Mouse (Mus musculus) C2C12 (cell line): Measurements from ENCODE around the gene Sez6l2. TPM values are rescaled to one million over a fixed set of nuclear protein-coding genes. Genes with fewer than 3 reads are reported as not detected.
"Not testable (repeated sequence)": the region's sequence is repeated elsewhere in the genome, so short reads cannot be mapped to it uniquely, and the experiment has no call there.

Experiments used
- H3K27me3 ChIP-seq: one replicate; pipeline ENCODE4 v1.6.1; 2011; ENCODE audit not compliant: control insufficient read depth, insufficient read depth, insufficient read length
- H3K36me3 ChIP-seq: one replicate; pipeline ENCODE4 v1.6.1; 2011; ENCODE audit not compliant: control insufficient read depth, insufficient read depth
- H3K4me3 ChIP-seq: one replicate; pipeline ENCODE4 v1.5.1; 2011; ENCODE audit warnings: mild to moderate bottlenecking, control low read depth; ENCODE audit not compliant: poor library complexity, insufficient read depth, severe bottlenecking
- H3K79me2 ChIP-seq: one replicate; pipeline ENCODE4 v1.6.1; 2011; ENCODE audit not compliant: control insufficient read depth, insufficient read depth
- H3K79me3 ChIP-seq: one replicate; pipeline ENCODE4 v1.6.1; 2011; ENCODE audit warnings: low read depth, control low read depth
- H3ac ChIP-seq: one replicate; pipeline ENCODE3; 2011; ENCODE audit warnings: low read depth; ENCODE audit not compliant: control insufficient read depth, insufficient read length
- CEBPB ChIP-seq: IDR thresholded peaks from one replicate; pipeline ENCODE4 v1.6.1; 2011; ENCODE audit warnings: low read depth, mild to moderate bottlenecking, control low read depth, moderate library complexity
- CTCF ChIP-seq: IDR thresholded peaks from one replicate; pipeline ENCODE4 v1.5.1; 2011; ENCODE audit not compliant: control insufficient read depth, insufficient read depth, insufficient read length
- FOSL1 ChIP-seq: IDR thresholded peaks from one replicate; pipeline ENCODE4 v1.8.0; 2011; ENCODE audit warnings: mild to moderate bottlenecking, low read length; ENCODE audit not compliant: poor library complexity, insufficient read depth, severe bottlenecking
- MAX ChIP-seq: IDR thresholded peaks from one replicate; pipeline ENCODE4 v1.6.1; 2011; ENCODE audit warnings: mild to moderate bottlenecking, control low read depth
- MYOD1 ChIP-seq: IDR thresholded peaks from one replicate; pipeline ENCODE4 v1.6.1; 2011; ENCODE audit warnings: low read depth; ENCODE audit not compliant: control insufficient read depth, insufficient read length
- MYOG ChIP-seq: IDR thresholded peaks from one replicate; pipeline ENCODE4 v1.6.1; 2011; ENCODE audit not compliant: control insufficient read depth, insufficient read length; ENCODE audit errors: extremely low read depth
- USF1 ChIP-seq: IDR thresholded peaks from one replicate; pipeline ENCODE4 v1.6.1; 2011; ENCODE audit warnings: low read depth, mild to moderate bottlenecking, control low read depth, moderate library complexity
- long read RNA-seq, 2 experiments: library from polyadenylated mRNA; unstranded; transcript quantifications; one replicate each; pipeline ENCODE4 v2.0.0; 2019 to 2020
- polyA plus RNA-seq: library from polyadenylated mRNA; unstranded; fragments of >200 nt; fragmentation: generic; extraction: Trizol; gene quantifications from one replicate; pipeline ENCODE4 v1.2.1, GENCODE M21; 2012; ENCODE audit warnings: missing spikeins

The Sez6l2 gene
- polyA plus RNA-seq: 0.11 TPM
- long read RNA-seq, experiment 1: 0 reads
- long read RNA-seq, experiment 2: 0 reads

- Histone ChIP-seq H3K79me3 (no peaks in the 10 kb centered on the region), H3K79me2 (no peaks in the 10 kb centered on the region), H3ac (peak within 1 kb of the TSS; percentile 49), H3K27me3 (peaks cover 30% of the 10 kb centered on the region), H3K4me3 (no peak within 1 kb of the TSS), H3K36me3 (peaks cover 3% of the 10 kb centered on the region)
- TF ChIP-seq USF1 (no peak), MAX (peak; percentile 68), FOSL1 (no peak), MYOG (no peak), CEBPB (no peak), MYOD1 (no peak)
Measured at GRCm38 (mm10) chr7:126949793-126950646, at the start of gene Sez6l2. Gene Sez6l2 (plus strand): TSS chr7:126950563.

- TF ChIP-seq MYOD1: no peak
- no peak for TF ChIP-seq USF1
- TF ChIP-seq CTCF: no peak
- no peak for TF ChIP-seq CEBPB
- TF ChIP-seq MAX: no peak
- no peak for TF ChIP-seq MYOG
- no peak for TF ChIP-seq FOSL1
- no peaks in the 10 kb centered on the region for H3K79me2 ChIP-seq
- H3K4me3 ChIP-seq: no peak overlapping the region
- no peaks in the 10 kb centered on the region for H3K27me3 ChIP-seq
- H3K36me3 ChIP-seq: no peaks in the 10 kb centered on the region
- no peak overlapping the region for H3ac ChIP-seq
- no peaks in the 10 kb centered on the region for H3K79me3 ChIP-seq
Measured at GRCm38 (mm10) chr7:126905590-126905989, 44.8 kb upstream of the Sez6l2 start.

GRCm38 (mm10) chr7:126914844-126915243, 35.5 kb upstream of the Sez6l2 start:
- H3K36me3 ChIP-seq: no peaks in the 10 kb centered on the region
- peaks cover 18% of the 10 kb centered on the region for H3K27me3 ChIP-seq
- no peak for TF ChIP-seq MYOD1
- no peak for TF ChIP-seq CEBPB
- TF ChIP-seq USF1: no peak
- TF ChIP-seq MAX: no peak
- H3K79me2 ChIP-seq: no peaks in the 10 kb centered on the region
- no peak overlapping the region for H3ac ChIP-seq
- H3K79me3 ChIP-seq: no peaks in the 10 kb centered on the region
- no peak overlapping the region for H3K4me3 ChIP-seq

GRCm38 (mm10) chr7:126918356-126918755, 32.0 kb upstream of the Sez6l2 start:
- H3K27me3 ChIP-seq: peaks cover 11% of the 10 kb centered on the region
- not testable (repeated sequence) for H3ac ChIP-seq, H3K79me3 ChIP-seq, H3K36me3 ChIP-seq, H3K79me2 ChIP-seq, H3K4me3 ChIP-seq

GRCm38 (mm10) chr7:126919973-126920372, 30.4 kb upstream of the Sez6l2 start:
- Histone ChIP-seq H3K79me3 (no peaks in the 10 kb centered on the region), H3K4me3 (no peak overlapping the region), H3K27me3 (peaks cover 11% of the 10 kb centered on the region), H3ac (no peak overlapping the region), H3K36me3 (no peaks in the 10 kb centered on the region), H3K79me2 (no peaks in the 10 kb centered on the region)
- TF ChIP-seq MYOD1 (no peak), CTCF (no peak), MYOG (no peak), MAX (no peak), FOSL1 (no peak), USF1 (no peak)

GRCm38 (mm10) chr7:126921563-126921962, 28.8 kb upstream of the Sez6l2 start:
- H3K27me3 ChIP-seq: peaks cover 6% of the 10 kb centered on the region
- H3K79me3 ChIP-seq: no peaks in the 10 kb centered on the region
- H3K79me2 ChIP-seq: no peaks in the 10 kb centered on the region
- TF ChIP-seq MAX: no peak
- TF ChIP-seq CTCF: no peak
- TF ChIP-seq FOSL1: no peak
- no peak for TF ChIP-seq CEBPB
- TF ChIP-seq MYOG: no peak
- TF ChIP-seq MYOD1: no peak
- TF ChIP-seq USF1: no peak
- no peaks in the 10 kb centered on the region for H3K36me3 ChIP-seq
- H3K4me3 ChIP-seq: no peak overlapping the region
- H3ac ChIP-seq: no peak overlapping the region
